Mouse (Mus musculus): Measurements from ENCODE around the gene Oaz3.

Oaz3 gene

DNA sequence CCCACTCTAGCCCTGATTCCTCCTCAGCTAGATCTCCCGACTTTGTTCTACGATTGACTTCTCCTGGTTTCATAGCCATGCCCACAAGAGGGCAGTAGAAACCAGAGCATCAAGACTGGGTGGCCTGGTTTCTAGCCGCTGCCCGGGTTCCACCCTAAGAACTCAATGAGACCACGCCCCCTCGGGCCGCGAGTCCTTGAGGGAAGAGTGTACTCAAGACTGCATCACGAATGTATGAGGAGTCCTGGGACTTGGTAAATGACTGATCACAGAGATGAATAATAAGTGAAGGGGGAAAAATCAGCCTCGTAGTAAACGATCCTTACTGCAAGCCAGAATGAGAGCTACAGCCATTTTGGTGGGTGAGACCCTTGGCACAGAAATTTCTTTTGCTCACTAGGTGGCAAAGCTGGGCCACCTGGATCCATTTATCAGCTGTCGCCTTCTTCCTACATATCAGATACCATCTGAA, 12.8 kb upstream of the Oaz3 start:
- DNase-seq (ENCODE audit: low spot score), result peak; percentile 84

DNA sequence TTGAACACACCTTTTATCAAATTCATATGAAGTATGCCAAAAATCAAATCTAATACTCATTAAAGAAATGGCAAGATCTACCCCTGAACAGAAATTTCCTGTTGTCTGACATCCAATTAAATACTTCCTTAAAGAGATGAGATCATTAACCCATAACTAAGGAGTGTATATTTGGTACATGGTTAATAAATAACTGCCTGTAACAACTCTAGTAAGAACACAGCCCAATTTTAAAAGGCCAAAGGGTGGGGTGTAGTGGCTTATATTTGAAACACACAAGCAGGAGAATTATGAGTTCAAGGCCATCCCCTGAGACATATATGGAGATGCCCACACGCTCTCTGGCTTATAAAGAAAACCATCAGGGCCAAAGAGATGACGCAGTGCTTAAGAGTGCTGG, 5.7 kb upstream of the Oaz3 start:
- no peak for DNase-seq (ENCODE audit: low spot score)

DNA sequence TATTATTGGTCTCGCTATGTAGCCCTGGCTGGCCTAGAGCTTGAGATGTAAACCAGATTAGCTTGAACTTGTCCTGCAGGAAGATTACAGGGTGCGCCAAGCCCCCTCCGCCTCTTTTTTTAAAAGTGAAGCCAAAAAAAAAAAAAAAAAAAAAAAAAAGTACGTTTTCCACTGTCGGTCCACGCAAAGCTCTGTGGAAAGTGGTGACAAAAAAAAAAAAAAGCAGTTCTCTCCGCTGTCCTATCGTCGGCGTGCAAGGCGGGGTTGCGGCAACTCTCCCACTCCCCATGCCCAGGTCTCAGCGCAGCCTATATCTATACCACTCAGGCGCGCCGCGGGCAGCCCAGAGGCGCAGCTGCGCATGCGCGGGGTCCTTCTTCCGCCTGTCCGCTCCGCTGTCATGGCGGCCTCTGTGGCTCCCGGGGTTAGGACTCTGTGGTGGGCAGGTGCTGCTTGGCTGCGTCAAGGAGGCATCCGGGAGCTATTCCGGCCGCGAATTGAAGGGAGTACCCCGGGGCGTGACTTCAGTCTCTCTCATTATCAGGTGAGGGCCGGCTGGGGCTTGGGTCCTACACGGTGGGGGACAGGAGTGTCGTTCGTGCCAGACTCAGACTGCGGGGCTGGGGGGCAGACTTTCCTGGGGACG, 641 bp downstream of the Oaz3 start, which contains the start of gene Mrpl9:
Gene Mrpl9, plus strand, starts transcription at position 368 of the 646 bp plus-strand sequence.
- peak; percentile 93 for DNase-seq (ENCODE audit: low spot score)

DNA sequence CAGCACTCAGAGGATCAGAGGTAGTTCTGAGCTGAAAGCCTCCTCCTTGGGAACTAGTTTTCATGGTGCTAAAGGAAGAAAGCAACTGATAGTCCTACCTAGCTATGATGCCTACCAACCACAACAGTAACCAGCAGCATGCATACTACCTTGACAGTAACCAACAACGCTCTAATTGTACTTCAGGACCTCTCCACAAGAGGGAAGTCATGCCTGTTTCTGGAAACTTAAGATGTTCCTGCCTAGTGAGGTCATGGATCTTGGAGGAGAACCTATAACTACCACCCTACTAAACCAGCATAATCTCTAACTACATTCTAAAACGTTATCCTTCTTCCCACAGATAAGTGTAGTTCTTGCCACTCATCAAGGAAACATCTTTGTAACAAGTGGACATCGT, 2.5 kb downstream of the Oaz3 start:
- DNase-seq (ENCODE audit: low spot score), result no peak

DNA sequence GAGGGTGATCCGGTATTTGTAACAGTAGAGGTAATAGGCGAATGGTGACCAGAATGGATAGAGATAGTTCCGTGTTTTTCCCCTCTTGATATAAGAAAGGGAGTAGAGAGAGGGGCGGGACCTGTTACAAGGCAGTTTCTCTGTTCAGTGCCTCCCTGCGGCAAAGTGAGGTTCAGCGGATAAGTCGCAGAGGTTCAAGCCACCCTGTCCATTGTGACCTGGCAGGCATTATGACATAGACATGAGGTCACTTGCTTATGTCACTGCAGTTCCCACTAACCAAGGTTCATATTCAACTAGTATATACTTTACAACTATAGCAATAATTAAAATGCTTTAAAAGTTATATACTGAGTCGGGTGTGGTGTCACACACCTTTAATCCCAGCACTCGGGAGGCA, 7.3 kb downstream of the Oaz3 start:
- no peak for DNase-seq (ENCODE audit: low spot score)

DNA sequence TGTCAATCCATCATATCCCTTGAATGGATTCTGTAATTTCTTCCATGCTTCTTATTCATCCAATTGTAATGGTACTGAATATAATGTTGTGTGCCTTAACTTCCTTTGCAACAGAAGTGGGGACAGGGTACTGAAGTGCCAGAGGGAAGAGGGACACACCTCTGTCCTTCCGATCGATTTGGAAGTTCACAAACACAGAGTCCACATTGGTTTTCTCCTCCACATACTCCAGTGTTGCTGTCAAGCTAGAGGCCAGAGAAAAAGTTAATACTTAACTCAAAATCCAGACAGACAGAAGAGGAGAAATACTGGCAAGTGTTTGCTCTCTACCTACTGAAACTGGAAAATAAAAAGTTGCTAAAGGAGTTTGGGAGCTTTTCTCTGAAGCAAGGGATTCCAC, 9.4 kb downstream of the Oaz3 start:
- DNase-seq (ENCODE audit: low spot score), result peak; percentile 25

DNA sequence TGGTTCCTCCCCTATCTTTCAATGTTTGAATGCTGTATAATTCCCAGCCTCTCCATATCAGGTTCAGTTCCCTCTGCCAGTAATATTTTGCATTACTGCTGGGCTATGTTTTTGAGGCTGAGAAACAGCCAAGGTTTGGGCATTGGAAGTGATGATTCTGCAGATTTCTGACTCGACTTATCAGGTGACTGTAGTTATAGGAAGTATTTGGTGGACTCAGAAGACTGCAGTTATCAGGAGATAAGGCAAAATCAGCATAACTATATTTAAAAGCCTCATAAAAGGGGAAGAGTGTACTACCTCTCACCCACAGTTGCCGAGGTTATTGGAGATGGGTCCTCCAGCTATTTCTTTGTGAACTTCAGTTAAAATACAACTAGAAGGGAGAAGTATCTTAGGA, 12.7 kb downstream of the Oaz3 start:
- DNase-seq (ENCODE audit: low spot score), result no peak

DNA sequence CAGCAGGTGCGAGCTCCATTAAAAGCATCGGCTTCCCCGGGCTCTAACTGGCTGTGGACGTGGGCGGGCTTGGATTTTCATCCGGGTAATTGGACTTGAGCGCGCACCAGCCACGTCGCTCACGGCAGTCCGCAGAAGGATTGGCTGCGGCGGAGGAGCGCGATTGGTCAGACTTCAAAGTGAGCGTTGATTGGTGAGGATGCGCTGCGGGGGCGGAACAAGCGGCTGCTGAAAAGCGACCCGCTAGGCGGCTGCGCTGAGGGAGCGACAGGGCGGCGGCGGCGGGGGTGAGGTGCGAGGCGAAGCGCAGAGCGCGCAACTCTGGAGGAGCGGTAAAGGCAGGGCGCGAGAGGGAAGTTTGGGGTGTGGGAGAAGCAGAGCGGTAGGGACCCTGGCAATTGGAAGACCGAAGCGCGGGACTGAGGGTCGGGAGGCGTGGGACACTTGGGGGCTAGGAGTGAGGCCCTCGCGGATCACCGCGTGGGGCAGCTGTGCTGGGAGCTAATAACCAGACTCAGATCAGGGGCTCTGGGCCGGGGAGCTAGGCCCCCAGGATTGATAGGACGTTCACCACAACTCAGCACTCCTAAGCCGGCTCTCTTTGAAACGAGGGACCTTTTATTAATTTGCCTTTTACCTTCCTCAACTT, 30.6 kb downstream of the Oaz3 start, which contains the start of gene Tdrkh:
Gene Tdrkh, plus strand, starts transcription at position 243 of the 649 bp plus-strand sequence.
- peak; percentile 95 for DNase-seq (ENCODE audit: low spot score)

DNA sequence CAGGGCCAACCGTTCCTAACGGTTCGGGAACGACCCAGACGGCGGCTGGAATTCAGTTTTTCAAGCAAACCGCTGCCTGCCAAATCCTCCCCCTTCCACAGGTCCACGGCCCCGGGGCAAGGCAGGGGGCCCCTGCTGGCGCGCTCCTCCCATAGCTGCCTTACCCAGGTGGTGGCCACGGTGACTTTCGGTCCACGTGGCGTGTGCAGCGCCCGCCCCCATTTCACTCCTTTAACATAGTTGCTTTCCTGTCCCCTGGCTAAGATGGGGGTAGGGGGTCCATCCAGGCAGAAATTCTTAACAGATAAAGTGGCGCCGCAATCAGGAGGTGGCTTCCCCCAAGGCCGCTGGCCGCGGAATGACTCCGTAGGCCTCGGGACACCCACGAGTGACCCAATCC, 31.2 kb downstream of the Oaz3 start:
- no peak for DNase-seq (ENCODE audit: low spot score)

DNA sequence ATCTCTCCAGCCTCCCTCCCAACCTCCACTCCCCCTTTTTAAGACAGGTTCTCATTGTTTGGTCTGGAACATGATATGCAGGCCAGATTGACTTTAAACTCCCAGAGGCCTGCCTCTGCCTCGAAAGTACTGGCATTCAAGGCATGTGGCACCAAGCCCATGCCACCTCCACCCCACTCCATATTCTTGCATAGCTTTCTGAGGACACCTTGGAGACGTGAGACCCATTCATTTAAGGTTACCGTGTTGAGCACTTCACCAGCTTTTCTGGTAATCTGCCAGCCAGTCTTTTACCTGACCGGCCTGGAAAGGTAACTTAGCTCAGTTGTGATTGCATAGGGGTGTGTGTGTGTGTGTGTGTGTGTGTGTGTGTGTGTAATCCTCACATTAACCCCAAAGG, 38.2 kb downstream of the Oaz3 start:
- no peak for DNase-seq (ENCODE audit: low spot score)

DNA sequence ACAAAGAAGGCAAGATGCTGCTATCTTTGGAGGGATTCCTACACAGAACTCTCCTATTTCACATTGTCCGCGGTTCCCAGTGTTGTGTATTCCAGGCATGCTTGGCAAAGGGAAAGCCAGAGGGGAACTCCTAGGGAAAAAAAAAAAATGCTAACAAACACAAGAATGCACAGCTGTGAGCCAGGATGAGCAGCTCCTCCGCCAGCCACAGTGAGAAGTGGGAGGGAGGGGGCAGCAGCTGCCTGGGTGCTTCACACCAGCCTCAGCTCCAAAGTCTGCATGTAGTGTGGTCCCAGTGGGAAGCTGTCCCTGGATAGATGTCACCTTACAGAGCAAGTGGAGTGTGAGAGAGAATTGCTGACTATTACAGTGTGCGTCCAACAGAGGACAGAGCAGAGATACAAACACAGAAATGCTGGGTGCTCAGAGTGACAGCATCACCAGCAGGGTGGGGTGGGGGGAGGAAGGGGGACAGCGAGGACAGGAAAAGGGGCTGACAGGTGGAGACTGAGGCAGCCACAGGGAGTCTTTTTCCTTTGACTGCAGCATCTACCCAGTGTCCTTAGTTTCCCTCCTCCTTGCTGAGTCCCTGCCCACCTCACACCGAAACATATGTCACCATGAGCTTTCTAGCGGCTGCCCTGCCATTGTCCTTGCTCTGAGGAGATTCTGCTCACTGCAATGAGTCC, 39.2 kb downstream of the Oaz3 start:
- no peak for DNase-seq (ENCODE audit: low spot score)

DNA sequence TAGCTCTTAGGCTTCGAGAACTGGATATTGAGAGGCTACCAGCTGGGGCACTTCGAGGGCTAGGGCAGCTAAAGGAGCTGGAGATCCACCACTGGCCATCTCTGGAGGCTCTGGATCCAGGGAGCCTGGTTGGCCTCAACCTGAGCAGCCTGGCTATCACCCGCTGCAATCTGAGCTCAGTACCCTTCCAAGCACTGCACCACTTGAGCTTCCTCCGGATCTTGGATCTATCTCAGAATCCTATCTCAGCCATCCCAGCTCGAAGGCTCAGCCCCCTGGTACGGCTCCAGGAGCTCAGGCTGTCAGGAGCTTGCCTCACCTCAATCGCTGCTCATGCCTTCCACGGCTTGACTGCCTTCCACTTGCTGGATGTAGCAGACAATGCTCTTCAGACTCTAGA, 41.3 kb downstream of the Oaz3 start:
- no peak for DNase-seq (ENCODE audit: low spot score)

DNA sequence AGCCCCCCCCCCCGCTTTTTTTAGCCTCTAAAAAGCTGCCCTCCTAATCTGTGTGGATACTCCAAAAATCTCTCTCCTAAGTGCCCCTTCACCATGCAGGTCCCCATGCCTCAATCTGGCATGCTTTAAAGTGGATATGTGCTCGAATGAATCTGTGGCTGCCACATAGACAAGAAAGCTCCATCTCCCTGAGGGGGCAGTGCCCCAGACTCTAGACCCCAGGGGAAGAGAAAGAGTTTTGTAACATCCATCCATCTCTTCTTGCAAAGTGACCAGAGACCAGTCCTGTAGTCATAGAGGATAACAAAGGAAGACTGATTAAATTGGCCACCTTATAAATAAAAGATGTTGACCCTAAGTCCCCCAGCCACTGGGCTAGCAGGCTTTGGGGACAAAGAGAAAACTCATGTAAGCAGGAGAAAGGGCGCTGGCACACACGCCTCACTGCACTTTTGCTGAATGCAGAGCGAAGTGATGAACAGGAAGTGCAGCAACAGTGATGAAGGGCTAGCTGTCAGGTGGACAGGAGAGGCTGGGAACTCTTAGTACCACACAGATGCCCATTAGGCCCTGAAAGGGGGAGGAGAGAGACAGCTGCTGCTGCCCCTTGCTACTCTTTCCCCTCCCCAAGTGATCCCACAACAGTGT, 43.9 kb downstream of the Oaz3 start:
- no peak for DNase-seq (ENCODE audit: low spot score)

DNA sequence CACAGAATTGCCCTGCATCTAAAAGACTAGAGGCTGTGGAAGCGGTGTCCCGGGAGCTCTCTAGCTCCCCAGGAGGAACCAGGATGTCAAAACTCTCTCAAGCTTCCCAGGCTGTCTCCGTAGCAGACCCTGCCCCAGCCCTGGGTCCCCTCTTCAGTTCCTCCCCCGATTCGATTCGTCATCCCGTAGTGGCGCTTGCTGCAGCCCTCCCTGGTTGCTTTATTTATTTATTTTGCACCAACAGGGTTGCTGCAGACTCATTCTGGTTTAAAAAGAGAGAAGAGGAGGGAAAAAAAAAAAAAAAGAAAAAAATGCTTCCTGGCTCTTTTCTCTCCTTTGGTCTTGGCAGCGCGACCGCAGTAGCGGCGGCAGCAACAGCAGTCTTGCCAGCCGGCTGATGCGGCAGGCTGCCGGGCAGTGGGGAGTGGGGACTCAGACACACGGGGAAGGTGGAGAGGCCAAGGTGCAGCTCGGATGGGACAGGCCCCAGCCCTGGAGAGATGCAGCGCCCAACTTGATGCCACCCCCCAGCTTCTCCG, 44.7 kb downstream of the Oaz3 start:
- no peak for DNase-seq (ENCODE audit: low spot score)

DNA sequence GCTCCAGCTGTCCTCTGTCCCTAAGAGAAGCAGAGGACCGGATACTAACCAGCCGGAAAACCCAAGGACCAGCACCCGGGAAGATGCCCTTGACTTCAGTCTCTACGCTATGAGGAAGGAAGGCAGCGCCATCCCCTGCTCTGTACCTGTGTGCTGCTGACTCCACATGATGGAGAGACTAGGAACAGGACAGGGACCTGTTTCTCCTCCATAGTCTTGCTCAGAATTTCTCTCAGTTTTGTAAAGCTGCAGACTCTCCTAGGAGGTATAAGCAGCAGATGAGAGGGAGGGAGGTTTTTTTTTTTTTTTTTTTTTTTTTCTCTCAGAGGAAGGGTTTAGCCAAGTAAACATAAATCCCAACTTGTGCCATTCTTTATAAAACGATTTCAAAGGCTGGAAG, 45.5 kb downstream of the Oaz3 start, which contains the start of gene Lingo4:
Gene Lingo4, plus strand, starts transcription at position 301 of the 400 bp plus-strand sequence.
- no peak for DNase-seq (ENCODE audit: low spot score)

DNA sequence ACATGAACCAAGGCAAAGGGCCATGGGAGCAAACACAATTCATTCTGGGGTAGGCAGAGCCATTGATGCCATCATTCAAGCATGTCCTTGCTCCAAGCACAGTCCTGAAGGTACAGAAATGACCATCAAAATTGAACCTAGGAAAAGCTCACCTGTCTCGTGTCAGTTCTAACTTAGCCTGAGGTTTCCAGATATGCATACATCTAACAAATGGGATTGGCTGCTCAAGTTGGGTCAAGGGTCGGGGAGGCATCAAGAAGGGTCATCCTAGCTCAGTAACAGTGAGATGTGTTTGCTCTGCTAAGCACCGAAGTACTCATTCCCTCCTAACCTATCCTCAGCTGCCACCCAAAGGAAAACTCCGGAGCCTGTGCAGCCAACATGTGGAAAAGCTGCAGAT, 46.9 kb downstream of the Oaz3 start:
- no peak for DNase-seq (ENCODE audit: low spot score)

DNA sequence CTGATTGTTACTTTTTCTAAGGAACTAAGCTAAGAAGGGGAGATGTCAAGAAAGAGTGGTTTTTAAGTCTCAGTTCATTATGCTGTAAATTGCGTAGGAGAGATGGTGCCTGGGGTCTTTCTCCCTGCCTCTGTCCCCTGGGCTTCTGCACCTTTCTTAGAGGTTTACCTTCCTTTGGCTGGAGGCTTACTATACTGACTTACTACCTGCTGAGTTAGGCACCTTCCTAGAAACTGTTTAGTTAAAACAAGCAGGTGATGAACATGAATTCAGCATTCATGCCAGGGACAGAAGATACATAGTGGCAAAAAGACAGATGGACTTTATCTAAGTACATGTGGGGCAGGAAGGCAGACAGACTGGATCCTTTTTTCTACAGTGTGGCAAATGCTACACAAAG, 47.4 kb downstream of the Oaz3 start:
- no peak for DNase-seq (ENCODE audit: low spot score)

DNA sequence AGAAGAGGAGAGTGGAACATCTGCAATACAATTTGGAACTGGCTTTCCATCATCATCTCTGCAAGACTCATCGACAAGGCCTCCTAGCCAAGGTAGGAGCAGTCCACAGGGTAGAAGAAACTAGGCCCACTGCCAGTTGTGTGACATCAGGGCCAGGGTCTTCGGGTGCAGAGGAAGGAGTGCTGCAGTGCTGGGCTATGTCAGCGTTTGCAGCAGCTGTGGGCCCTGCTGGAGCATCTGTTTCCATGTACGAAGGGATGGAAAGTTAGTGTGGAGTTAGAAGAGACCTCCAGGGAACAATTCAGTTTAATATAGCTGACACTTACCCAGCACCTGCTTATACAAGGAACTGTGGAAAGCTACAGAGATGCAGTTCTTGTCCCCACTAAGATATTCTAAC, 50.7 kb downstream of the Oaz3 start:
- DNase-seq (ENCODE audit: low spot score), result no peak

DNA sequence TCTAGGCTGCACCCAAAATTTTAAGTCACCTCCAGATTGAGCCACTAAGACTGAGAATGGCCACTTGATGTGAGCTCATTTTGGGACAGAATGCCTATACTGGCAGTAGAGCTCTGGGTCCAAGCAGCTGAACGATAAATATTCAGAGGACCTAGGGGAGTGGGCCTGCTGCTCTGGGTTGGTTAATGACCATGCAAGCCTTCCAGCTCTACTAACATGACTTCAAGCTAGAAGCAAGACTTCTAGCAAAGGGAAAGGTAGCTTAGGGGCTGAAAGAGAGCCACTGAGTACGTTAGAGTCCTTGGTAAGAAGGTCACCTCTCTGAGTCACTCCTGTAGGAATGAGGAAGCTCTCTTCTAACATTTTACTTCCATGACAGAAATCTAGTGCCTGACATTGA, 51.6 kb downstream of the Oaz3 start:
- no peak for DNase-seq (ENCODE audit: low spot score)

DNA sequence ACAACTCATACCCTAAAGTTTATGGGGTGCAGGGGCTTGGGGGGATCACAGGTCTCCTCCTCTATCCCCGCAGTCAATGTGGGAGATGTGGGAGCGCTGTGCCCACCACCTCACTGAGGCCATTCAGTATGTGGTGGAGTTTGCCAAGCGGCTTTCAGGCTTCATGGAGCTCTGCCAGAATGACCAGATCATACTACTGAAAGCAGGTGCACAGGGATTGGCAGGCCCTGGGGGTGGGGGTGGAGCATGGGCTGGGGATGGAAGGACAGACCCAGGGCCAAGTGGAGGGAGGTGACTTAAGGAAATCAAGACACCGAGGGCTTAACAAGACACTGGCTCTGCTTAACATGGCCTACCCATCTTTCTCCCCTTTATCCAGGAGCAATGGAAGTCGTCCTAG, 52.7 kb downstream of the Oaz3 start:
- no peak for DNase-seq (ENCODE audit: low spot score)

DNA sequence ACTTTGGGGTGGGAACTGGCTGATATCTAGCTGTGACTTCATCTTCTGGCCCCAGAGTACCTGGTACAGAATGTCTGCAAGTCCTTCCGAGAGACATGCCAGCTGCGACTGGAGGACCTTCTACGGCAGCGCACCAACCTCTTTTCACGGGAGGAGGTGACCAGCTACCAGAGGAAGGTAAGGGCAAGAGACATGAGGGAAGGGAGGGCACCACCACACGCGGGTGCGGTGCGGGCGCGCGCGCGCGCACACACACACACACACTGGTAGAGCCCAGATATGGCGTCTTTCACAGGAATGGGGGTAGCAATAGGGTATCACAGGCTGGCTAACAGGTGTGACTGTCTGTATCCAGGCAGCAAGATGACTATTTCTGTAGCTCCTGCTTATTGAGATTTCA, 54.3 kb downstream of the Oaz3 start:
- DNase-seq (ENCODE audit: low spot score), result no peak

DNA sequence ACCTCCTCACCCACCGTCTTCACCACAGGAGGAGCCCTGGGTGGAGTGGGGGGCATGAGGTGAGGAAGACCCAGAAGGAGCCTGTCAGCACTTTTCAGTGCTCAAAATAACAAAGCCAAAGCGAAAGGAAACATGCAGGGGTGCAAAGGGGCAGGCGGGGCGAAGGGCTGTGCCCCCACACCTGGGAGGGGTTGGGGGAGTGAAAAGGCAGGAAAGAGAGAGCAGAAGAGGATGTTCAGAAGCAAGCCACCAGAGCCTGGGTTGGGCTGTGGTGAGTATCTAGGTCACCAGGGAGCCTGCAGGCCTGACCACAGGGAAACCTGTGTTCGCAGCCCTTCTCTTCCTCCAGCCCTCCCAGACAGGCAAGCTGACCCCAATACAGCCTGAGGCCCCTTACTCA, 55.7 kb downstream of the Oaz3 start:
- no peak for DNase-seq (ENCODE audit: low spot score)

Data from yolk sac, embryonic 10.5 days (tissue).